Mouse (Mus musculus): ENCODE results near the gene Ctbs. TPM values are rescaled to one million over a fixed set of nuclear protein-coding genes. Genes with fewer than 3 reads are reported as not detected.

The Ctbs gene
- polyA plus RNA-seq, 1 experiment from 2014 or later: 8.5 TPM

GRCm38 (mm10) chr3:146434686-146435085 lies 14.9 kb upstream of the Ctbs start:
- Histone ChIP-seq H3K27ac (no peak overlapping the region), H3K27me3 (no peaks in the 10 kb centered on the region), H3K9me3 (no peaks in the 10 kb centered on the region), H3K4me2 (replicated peaks) (no peak overlapping the region), H3K4me3 (no peak overlapping the region), H3K36me3 (peaks cover 70% of the 10 kb centered on the region), H3K9ac (no peak overlapping the region), H3K4me1 (no peaks in the 10 kb centered on the region)
- ATAC-seq (ENCODE audit: low FRiP score, low read depth): no peak
- WGBS: 91% methylated on average over 8 of the region's 8 CpGs

- WGBS: 93% methylated on average over 11 of the region's 11 CpGs
- Histone ChIP-seq H3K4me3 (no peak overlapping the region), H3K27ac (no peak overlapping the region), H3K4me1 (no peaks in the 10 kb centered on the region; the same call in 1 of the 2 replicates), H3K4me2 (replicated peaks) (no peak overlapping the region), H3K27me3 (no peaks in the 10 kb centered on the region), H3K9ac (no peak overlapping the region), H3K9me3 (no peaks in the 10 kb centered on the region), H3K36me3 (peaks cover 65% of the 10 kb centered on the region)
- ATAC-seq (ENCODE audit: low FRiP score, low read depth): no peak
These were observed 14.1 kb upstream of the Ctbs start for GRCm38 (mm10) chr3:146435533-146435932.

- 92% methylated on average over 8 of the region's 8 CpGs for WGBS
- no peaks in the 10 kb centered on the region; the same call in 1 of the 2 replicates for H3K4me1 ChIP-seq
- ATAC-seq (ENCODE audit: low FRiP score, low read depth): no peak
- no peaks in the 10 kb centered on the region for H3K27me3 ChIP-seq
- no peak overlapping the region for H3K27ac ChIP-seq
- H3K9me3 ChIP-seq: no peaks in the 10 kb centered on the region
- no peak overlapping the region for H3K4me2 ChIP-seq (replicated peaks)
- no peak overlapping the region for H3K4me3 ChIP-seq
- peaks cover 61% of the 10 kb centered on the region for H3K36me3 ChIP-seq
- no peak overlapping the region for H3K9ac ChIP-seq
These were observed 13.5 kb upstream of the Ctbs start for GRCm38 (mm10) chr3:146436114-146436513.

GRCm38 (mm10) chr3:146440011-146440410 lies 9.6 kb upstream of the Ctbs start:
- Histone ChIP-seq H3K27ac (no peak overlapping the region), H3K27me3 (no peaks in the 10 kb centered on the region)

GRCm38 (mm10) chr3:146440422-146440821 lies 9.2 kb upstream of the Ctbs start:
- no peaks in the 10 kb centered on the region for H3K9me3 ChIP-seq
- no peak for ATAC-seq (ENCODE audit: low FRiP score, low read depth)
- H3K36me3 ChIP-seq: peaks cover 36% of the 10 kb centered on the region
- no peak overlapping the region for H3K4me2 ChIP-seq (replicated peaks)
- H3K4me1 ChIP-seq: peaks cover 3% of the 10 kb centered on the region; the same call in 1 of the 2 replicates
- no peak overlapping the region for H3K27ac ChIP-seq
- no peak overlapping the region for H3K4me3 ChIP-seq
- no peaks in the 10 kb centered on the region for H3K27me3 ChIP-seq
- 70% methylated on average over 7 of the region's 7 CpGs for WGBS
- no peak overlapping the region for H3K9ac ChIP-seq

More at GRCm38 (mm10) chr3:146440011-146440410, 9.6 kb upstream of the Ctbs start:
- Histone ChIP-seq H3K4me1 (peaks cover 3% of the 10 kb centered on the region; the same call in 1 of the 2 replicates), H3K36me3 (peaks cover 37% of the 10 kb centered on the region), H3K9me3 (no peaks in the 10 kb centered on the region), H3K4me2 (replicated peaks) (no peak overlapping the region), H3K9ac (no peak overlapping the region), H3K4me3 (no peak overlapping the region)
- WGBS: 89% methylated on average over 12 of the region's 12 CpGs
- ATAC-seq (ENCODE audit: low FRiP score, low read depth): no peak

- 83% methylated on average over 7 of the region's 7 CpGs for WGBS
- no peak overlapping the region for H3K27ac ChIP-seq
- no peak overlapping the region for H3K4me3 ChIP-seq
- H3K9me3 ChIP-seq: no peaks in the 10 kb centered on the region
- H3K4me2 ChIP-seq (replicated peaks): no peak overlapping the region
- H3K36me3 ChIP-seq: peaks cover 18% of the 10 kb centered on the region
- no peak overlapping the region for H3K9ac ChIP-seq
- peaks cover 3% of the 10 kb centered on the region; the same call in 1 of the 2 replicates for H3K4me1 ChIP-seq
- ATAC-seq (ENCODE audit: low FRiP score, low read depth): no peak
- H3K27me3 ChIP-seq: no peaks in the 10 kb centered on the region
These were observed 7.1 kb upstream of the Ctbs start for GRCm38 (mm10) chr3:146442484-146442883.

- 80% methylated on average over 8 of the region's 8 CpGs for WGBS
- Histone ChIP-seq H3K27ac (no peak overlapping the region), H3K4me2 (replicated peaks) (no peak overlapping the region), H3K4me3 (no peak overlapping the region), H3K4me1 (peaks cover 3% of the 10 kb centered on the region; the same call in 1 of the 2 replicates), H3K9ac (no peak overlapping the region), H3K9me3 (no peaks in the 10 kb centered on the region), H3K27me3 (no peaks in the 10 kb centered on the region), H3K36me3 (peaks cover 14% of the 10 kb centered on the region)
- ATAC-seq (ENCODE audit: low FRiP score, low read depth): no peak
These were observed 6.7 kb upstream of the Ctbs start for GRCm38 (mm10) chr3:146442936-146443335.

- 94% methylated on average over 7 of the region's 7 CpGs for WGBS
- Histone ChIP-seq H3K27ac (no peak overlapping the region), H3K27me3 (no peaks in the 10 kb centered on the region), H3K4me3 (no peak overlapping the region), H3K9ac (no peak overlapping the region), H3K36me3 (peaks cover 9% of the 10 kb centered on the region), H3K4me1 (peaks cover 3% of the 10 kb centered on the region; the same call in 1 of the 2 replicates), H3K4me2 (replicated peaks) (no peak overlapping the region), H3K9me3 (no peaks in the 10 kb centered on the region)
- no peak for ATAC-seq (ENCODE audit: low FRiP score, low read depth)
These were observed 6.2 kb upstream of the Ctbs start for GRCm38 (mm10) chr3:146443380-146443779.

DNA sequence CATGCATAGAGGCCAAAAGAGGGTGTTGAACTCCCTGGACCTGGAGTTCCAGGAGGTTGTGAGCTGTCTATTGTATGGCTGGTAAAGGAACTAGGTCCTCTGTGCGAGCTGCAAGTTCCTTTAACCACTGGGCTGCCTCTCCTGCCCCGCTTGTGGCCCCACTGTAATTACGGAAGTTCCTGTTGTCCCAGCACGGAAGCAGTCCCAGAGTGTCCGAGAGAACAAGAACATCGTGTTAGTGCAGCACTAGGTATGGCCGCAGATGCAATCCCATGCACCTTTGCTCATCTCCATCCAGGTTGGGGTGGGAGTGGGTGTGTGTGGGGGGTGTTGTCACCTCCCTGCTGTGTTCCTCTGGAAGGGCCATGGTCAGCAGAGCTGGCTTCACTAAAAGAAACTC lies 4.7 kb upstream of the Ctbs start:
- no peaks in the 10 kb centered on the region for H3K27me3 ChIP-seq
- 91% methylated on average over 7 of the region's 7 CpGs for WGBS
- no peaks in the 10 kb centered on the region for H3K9me3 ChIP-seq
- H3K4me2 ChIP-seq (replicated peaks): no peak overlapping the region
- no peak overlapping the region for H3K27ac ChIP-seq
- ATAC-seq (ENCODE audit: low FRiP score, low read depth): no peak
- H3K4me1 ChIP-seq: peaks cover 5% of the 10 kb centered on the region
- H3K36me3 ChIP-seq: peaks cover 3% of the 10 kb centered on the region; the same call in 1 of the 2 replicates
- H3K9ac ChIP-seq: no peak overlapping the region
- no peak overlapping the region for H3K4me3 ChIP-seq

DNA sequence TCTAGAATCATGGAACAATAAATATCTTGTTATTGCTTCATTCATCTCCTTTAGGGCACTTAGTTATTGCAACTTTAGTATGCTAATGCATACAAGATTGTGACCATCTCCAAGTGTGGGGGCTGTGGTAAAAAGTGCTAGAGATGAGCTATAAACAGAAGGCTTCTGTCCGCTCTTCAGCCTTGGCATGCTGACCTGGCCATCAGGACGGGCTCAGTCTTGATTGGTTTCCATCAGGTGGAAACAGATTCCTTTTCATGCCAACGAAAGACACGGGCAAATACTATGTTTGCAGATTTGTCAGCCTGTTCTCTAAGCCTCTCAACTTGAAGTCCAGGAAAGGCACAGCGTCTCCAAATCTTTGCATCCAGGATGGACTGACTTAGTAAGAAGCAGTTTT lies 2.4 kb upstream of the Ctbs start:
- H3K9ac ChIP-seq: no peak overlapping the region
- WGBS: 91% methylated on average over 5 of the region's 5 CpGs
- H3K4me2 ChIP-seq (replicated peaks): no peak overlapping the region
- H3K27ac ChIP-seq: no peak overlapping the region
- H3K36me3 ChIP-seq: no peaks in the 10 kb centered on the region
- no peak overlapping the region for H3K4me3 ChIP-seq
- H3K4me1 ChIP-seq: peaks cover 11% of the 10 kb centered on the region
- no peaks in the 10 kb centered on the region for H3K9me3 ChIP-seq
- no peaks in the 10 kb centered on the region for H3K27me3 ChIP-seq
- ATAC-seq (ENCODE audit: low FRiP score, low read depth): no peak

GRCm38 (mm10) chr3:146447598-146447997 lies 2.0 kb upstream of the Ctbs start:
- H3K4me2 ChIP-seq (replicated peaks): no peak overlapping the region
- no peaks in the 10 kb centered on the region for H3K36me3 ChIP-seq
- H3K9ac ChIP-seq: no peak overlapping the region
- no peak overlapping the region for H3K27ac ChIP-seq
- peaks cover 10% of the 10 kb centered on the region for H3K4me1 ChIP-seq
- H3K4me3 ChIP-seq: no peak overlapping the region
- WGBS: 85% methylated on average over 3 of the region's 3 CpGs
- no peaks in the 10 kb centered on the region for H3K27me3 ChIP-seq
- ATAC-seq (ENCODE audit: low FRiP score, low read depth): no peak
- H3K9me3 ChIP-seq: no peaks in the 10 kb centered on the region

- H3K36me3 ChIP-seq: no peaks in the 10 kb centered on the region
- no peak overlapping the region for H3K4me2 ChIP-seq (replicated peaks)
- WGBS: 92% methylated on average over 10 of the region's 10 CpGs
- H3K4me3 ChIP-seq: no peak overlapping the region
- no peaks in the 10 kb centered on the region for H3K27me3 ChIP-seq
- H3K4me1 ChIP-seq: peaks cover 10% of the 10 kb centered on the region
- H3K9me3 ChIP-seq: no peaks in the 10 kb centered on the region
- no peak overlapping the region for H3K9ac ChIP-seq
- ATAC-seq (ENCODE audit: low FRiP score, low read depth): no peak
- no peak overlapping the region for H3K27ac ChIP-seq
These were observed 1.2 kb upstream of the Ctbs start for GRCm38 (mm10) chr3:146448372-146448771.

DNA sequence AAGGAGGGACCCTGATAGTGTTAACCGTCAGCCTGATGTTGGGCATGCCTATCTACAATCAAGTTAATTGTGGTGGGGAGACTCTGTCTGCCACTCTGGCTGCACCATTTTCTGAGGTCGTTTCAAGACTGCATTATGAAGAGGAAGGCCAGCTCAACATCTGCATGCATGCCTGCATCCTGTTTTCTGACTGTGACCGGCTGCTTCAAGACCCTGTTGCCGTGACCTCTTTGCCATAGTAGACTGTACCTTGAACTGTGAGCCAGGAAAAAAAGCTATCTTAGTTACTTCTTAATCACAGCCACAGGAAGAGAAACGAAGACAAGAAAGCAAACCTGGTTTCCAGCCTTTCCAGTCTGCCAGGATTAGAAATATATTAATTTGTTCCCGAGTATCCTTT lies 626 bp upstream of the Ctbs start:
- Histone ChIP-seq H3K27me3 (no peaks in the 10 kb centered on the region), H3K36me3 (no peaks in the 10 kb centered on the region), H3K4me3 (no peak overlapping the region), H3K9ac (no peak overlapping the region), H3K27ac (no peak overlapping the region), H3K9me3 (no peaks in the 10 kb centered on the region), H3K4me1 (peaks cover 10% of the 10 kb centered on the region), H3K4me2 (replicated peaks) (no peak overlapping the region)
- WGBS: 59% methylated on average over 6 of the region's 6 CpGs
- no peak for ATAC-seq (ENCODE audit: low FRiP score, low read depth)

All from limb, embryonic 13.5 days (tissue).